Mouse (Mus musculus): ENCODE results near the gene Afp.
A peak's percentile ranks its signal among the peaks of the same experiment; 100 is the strongest.

The Afp gene

GRCm38 (mm10) chr5:90490518-90490917, at the start of gene Afp:
Gene Afp, plus strand, starts transcription at chr5:90490737.
- DNase-seq (ENCODE audit: low spot score in 2 of 2) = no peak

- no peak for DNase-seq (ENCODE audit: low spot score in 2 of 2)
Measured at GRCm38 (mm10) chr5:90447577-90447976, 43.0 kb upstream of the Afp start.

- no peak for DNase-seq (ENCODE audit: low spot score in 2 of 2)
Measured at GRCm38 (mm10) chr5:90449961-90450360, 40.6 kb upstream of the Afp start.

GRCm38 (mm10) chr5:90452711-90453110, 37.8 kb upstream of the Afp start:
- no peak for DNase-seq (ENCODE audit: low spot score in 2 of 2)

DNA sequence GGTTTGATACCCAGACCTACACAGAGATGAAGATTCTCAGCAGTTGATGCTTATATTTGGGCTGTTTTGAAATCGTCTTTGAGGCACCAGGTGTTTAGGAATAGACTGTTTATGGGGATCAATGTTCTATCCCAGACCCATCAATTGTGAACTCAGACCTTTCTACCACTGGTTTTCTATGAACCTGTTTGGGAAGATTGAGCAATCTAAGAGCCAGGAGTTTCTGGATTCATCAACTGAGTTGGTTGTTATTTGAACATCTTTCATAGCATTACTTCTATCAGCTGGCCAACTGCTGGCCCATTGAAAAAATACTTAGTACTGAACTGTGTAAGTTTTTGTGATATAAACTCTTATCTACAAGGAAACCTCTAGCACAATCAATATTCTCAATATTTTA, 33.3 kb upstream of the Afp start:
- DNase-seq (ENCODE audit: low spot score in 2 of 2) = no peak

GRCm38 (mm10) chr5:90458727-90459126, 31.8 kb upstream of the Afp start:
- DNase-seq (ENCODE audit: low spot score in 2 of 2) = no peak

GRCm38 (mm10) chr5:90460619-90461018, 29.9 kb upstream of the Afp start, which contains the start of gene Alb:
Gene Alb, plus strand, starts transcription at chr5:90460897.
- DNase-seq (ENCODE audit: low spot score in 2 of 2) = no peak

- DNase-seq (ENCODE audit: low spot score in 2 of 2) = no peak
Measured at GRCm38 (mm10) chr5:90466806-90467205, 23.7 kb upstream of the Afp start.

GRCm38 (mm10) chr5:90467245-90467644, 23.3 kb upstream of the Afp start:
- DNase-seq (ENCODE audit: low spot score in 2 of 2) = no peak

GRCm38 (mm10) chr5:90470836-90471235, 19.7 kb upstream of the Afp start:
- no peak for DNase-seq (ENCODE audit: low spot score in 2 of 2)

- DNase-seq (ENCODE audit: low spot score in 2 of 2) = no peak
Measured at GRCm38 (mm10) chr5:90473902-90474301, 16.6 kb upstream of the Afp start.

DNA sequence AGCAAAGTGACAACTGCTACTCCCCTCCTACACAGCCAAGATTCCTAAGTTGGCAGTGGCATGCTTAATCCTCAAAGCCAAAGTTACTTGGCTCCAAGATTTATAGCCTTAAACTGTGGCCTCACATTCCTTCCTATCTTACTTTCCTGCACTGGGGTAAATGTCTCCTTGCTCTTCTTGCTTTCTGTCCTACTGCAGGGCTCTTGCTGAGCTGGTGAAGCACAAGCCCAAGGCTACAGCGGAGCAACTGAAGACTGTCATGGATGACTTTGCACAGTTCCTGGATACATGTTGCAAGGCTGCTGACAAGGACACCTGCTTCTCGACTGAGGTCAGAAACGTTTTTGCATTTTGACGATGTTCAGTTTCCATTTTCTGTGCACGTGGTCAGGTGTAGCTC, 16.2 kb upstream of the Afp start:
- no peak for DNase-seq (ENCODE audit: low spot score in 2 of 2)

DNA sequence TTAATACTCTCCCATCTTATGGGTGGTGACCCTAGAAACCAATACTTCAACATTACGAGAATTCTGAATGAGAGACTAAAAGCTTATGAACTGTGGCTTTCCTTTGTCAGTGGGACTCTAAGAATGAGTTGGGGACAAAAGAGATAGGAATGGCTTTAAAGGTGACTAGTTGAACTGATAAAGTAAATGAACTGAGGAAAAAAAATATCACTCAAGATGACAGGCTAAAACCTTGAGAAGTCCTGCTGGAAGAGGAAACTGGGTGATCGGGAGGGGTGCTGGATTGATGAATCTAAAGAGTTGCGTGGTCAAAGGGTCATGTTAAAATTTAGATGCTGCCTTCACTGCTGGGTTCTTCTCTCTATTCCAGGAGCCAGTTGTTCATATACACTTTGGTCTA, 13.8 kb upstream of the Afp start:
- no peak for DNase-seq (ENCODE audit: low spot score in 2 of 2)

- DNase-seq (ENCODE audit: low spot score in 2 of 2) = no peak
Measured at GRCm38 (mm10) chr5:90477308-90478140, 13.0 kb upstream of the Afp start.

DNA sequence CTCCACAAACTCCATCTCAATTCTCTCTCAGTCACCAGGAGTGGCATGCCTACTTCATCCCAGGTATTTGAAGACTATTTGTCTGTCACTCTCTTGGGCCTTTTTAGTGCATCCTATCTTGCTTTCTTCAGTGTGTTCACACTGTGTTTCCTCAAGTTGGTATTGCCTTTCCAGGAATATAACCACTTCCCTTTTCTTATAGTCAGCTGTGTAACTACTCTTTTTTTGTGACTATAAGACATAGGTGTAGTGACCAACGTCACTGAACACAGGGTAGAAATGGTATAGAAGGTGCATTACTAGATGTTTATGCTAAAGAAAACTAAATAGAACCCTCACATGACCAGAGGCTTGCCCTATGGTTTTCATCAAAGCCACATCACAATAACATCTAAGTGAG, 11.7 kb upstream of the Afp start:
- no peak for DNase-seq (ENCODE audit: low spot score in 2 of 2)

DNA sequence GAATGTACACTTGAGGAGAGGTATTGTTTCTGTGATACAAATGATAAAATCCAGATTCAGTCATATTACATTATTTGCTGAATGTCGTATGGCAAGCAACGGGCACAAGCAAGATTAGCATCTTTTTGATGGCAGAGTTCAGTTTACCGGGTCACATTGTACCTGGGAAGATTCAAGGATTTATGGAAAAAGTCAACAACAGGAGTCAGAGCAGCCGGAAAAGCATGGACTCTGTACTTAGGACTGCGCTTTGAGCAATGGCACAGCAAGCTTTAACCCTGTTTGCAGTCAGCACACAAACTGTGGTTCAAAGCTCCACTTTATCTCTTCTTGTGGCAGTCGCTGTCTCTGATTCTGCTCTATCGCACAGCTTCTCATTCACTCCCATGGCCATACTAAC, 4.9 kb upstream of the Afp start:
- DNase-seq (ENCODE audit: low spot score in 2 of 2) = no peak

- DNase-seq (ENCODE audit: low spot score in 2 of 2) = no peak
Measured at GRCm38 (mm10) chr5:90488323-90488722, 2.2 kb upstream of the Afp start.

DNA sequence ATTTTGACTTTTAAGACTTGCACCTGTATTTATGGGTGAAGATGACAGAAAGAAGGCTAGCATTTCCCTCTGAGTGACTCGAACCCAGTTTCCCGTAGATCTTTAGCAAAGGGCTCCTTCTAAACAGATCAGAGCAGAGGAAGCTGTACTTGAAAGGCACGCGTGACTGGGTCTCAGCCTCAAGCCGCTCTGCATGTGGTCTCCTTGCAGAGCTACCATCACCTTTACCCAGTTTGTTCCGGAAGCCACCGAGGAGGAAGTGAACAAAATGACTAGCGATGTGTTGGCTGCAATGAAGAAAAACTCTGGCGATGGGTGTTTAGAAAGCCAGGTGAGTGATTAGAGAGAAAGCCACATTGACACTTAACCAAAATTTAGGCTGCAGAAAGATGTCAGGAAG, 1.9 kb downstream of the Afp start:
- no peak for DNase-seq (ENCODE audit: low spot score in 2 of 2)

DNA sequence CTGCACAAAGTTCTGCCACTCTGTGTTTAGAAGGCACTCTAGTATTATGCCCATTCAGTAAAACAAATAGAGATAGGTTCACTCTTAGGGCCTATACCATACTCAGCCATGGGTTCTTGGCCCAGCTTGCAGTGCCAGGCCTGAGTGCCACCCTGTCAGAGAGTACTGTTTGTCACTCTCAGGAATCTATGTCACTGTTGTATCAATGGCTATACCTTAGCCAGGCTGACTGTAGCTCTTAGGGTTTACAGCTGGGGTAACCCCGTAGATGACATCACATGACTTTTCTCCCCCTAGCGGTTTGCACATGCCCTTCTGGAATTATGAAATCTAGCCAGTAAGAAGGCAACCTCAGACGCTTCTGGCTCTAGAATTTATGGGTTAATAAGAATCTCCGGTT, 3.8 kb downstream of the Afp start:
- no peak for DNase-seq (ENCODE audit: low spot score in 2 of 2)

- DNase-seq (ENCODE audit: low spot score in 2 of 2) = no peak
Measured at GRCm38 (mm10) chr5:90499509-90499908, 9.0 kb downstream of the Afp start.

- peak; percentile 5 to 49 for DNase-seq (ENCODE audit: low spot score in 2 of 2)
Measured at GRCm38 (mm10) chr5:90500714-90501113, 10.2 kb downstream of the Afp start.

DNA sequence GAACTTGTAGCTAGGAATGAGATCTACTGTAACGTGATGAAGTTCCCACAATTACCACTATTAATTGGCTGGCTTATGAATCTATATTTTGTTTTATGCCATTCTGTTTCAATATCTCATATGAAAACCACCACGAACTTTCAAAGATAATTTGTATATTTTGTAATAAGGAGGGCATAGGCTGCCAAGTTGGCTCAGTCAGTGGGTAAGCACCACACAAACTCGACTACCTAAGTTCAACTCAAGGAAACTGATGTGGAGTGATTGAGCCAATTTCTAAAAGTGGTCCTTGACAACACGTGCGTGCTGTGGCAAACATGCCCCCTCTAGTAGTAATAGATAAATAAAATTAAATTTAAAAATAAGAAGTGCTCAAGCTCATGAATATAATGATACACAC, 11.2 kb downstream of the Afp start:
- no peak for DNase-seq (ENCODE audit: low spot score in 2 of 2)

- DNase-seq (ENCODE audit: low spot score in 2 of 2) = no peak
Measured at GRCm38 (mm10) chr5:90504742-90505141, 14.2 kb downstream of the Afp start.

- no peak for DNase-seq (ENCODE audit: low spot score in 2 of 2)
Measured at GRCm38 (mm10) chr5:90506507-90506906, 16.0 kb downstream of the Afp start.

Measured in heart, adult 9 months (tissue).